Mouse (Mus musculus): Measurements from ENCODE around the gene Khdrbs2.
"Not testable (repeated sequence)": the region's sequence is repeated elsewhere in the genome, so short reads cannot be mapped to it uniquely, and the experiment has no call there.

Gene Khdrbs2

GRCm38 (mm10) chr1:32433118-32433517 lies 260.6 kb downstream of the Khdrbs2 start:
- CTCF ChIA-PET = no interaction called here

GRCm38 (mm10) chr1:32443927-32444326 lies 271.4 kb downstream of the Khdrbs2 start:
- ChIA-PET POLR2A (no interaction called here), CTCF (no interaction called here)

More at GRCm38 (mm10) chr1:32433118-32433517, 260.6 kb downstream of the Khdrbs2 start:
- POLR2A ChIA-PET = no interaction called here

- ChIA-PET CTCF (no interaction called here), POLR2A (interaction anchor here in 1 of 4 experiments (1.2 kb wide), 1 partner anchor 12 kb away, joined by 3 read pairs; no protein-coding TSS in a partner anchor)
Observed at GRCm38 (mm10) chr1:32463103-32463516, 290.6 kb downstream of the Khdrbs2 start.

- ChIA-PET CTCF (interaction anchor here in 1 of 4 experiments (0.6 kb wide), 1 partner anchor 9 kb away, joined by 4 read pairs; no protein-coding TSS in a partner anchor), POLR2A (no interaction called here)
Observed at GRCm38 (mm10) chr1:32471022-32471421, 298.5 kb downstream of the Khdrbs2 start.

- ChIA-PET POLR2A (no interaction called here), CTCF (interaction anchor here in 1 of 4 experiments (0.6 kb wide), 1 partner anchor 9 kb away, joined by 4 read pairs; no protein-coding TSS in a partner anchor)
Observed at GRCm38 (mm10) chr1:32471502-32472214, 299.1 kb downstream of the Khdrbs2 start.

GRCm38 (mm10) chr1:32487944-32488343 lies 315.4 kb downstream of the Khdrbs2 start:
- POLR2A ChIA-PET = no interaction called here
- CTCF ChIA-PET = no interaction called here

GRCm38 (mm10) chr1:32503381-32503780 lies 330.9 kb downstream of the Khdrbs2 start:
- POLR2A ChIA-PET = no interaction called here

GRCm38 (mm10) chr1:32547194-32547593 lies 374.7 kb downstream of the Khdrbs2 start, which contains the start of gene Gm5415:
Gene Gm5415 (minus strand): TSS chr1:32547294.
- CTCF ChIA-PET, POLR2A ChIA-PET: not testable (repeated sequence)

More at GRCm38 (mm10) chr1:32503381-32503780, 330.9 kb downstream of the Khdrbs2 start:
- CTCF ChIA-PET = no interaction called here

- ChIA-PET POLR2A (interaction anchor here in 1 of 4 experiments (0.6 kb wide), 1 partner anchor 29 kb away, joined by 3 read pairs; no protein-coding TSS in a partner anchor), CTCF (no interaction called here)
Observed at GRCm38 (mm10) chr1:32553459-32553858, 380.9 kb downstream of the Khdrbs2 start.

GRCm38 (mm10) chr1:32553925-32554324 lies 381.4 kb downstream of the Khdrbs2 start:
- CTCF ChIA-PET = no interaction called here
- POLR2A ChIA-PET = no interaction called here

- CTCF ChIA-PET = no interaction called here
- POLR2A ChIA-PET = no interaction called here
Observed at GRCm38 (mm10) chr1:32568901-32569300, 396.4 kb downstream of the Khdrbs2 start.

- CTCF ChIA-PET = no interaction called here
- POLR2A ChIA-PET = no interaction called here
Observed at GRCm38 (mm10) chr1:32626060-32626459, 453.5 kb downstream of the Khdrbs2 start.

GRCm38 (mm10) chr1:32632415-32633354 lies 460.2 kb downstream of the Khdrbs2 start:
- ChIA-PET POLR2A (no interaction called here), CTCF (no interaction called here)

- POLR2A ChIA-PET = no interaction called here
- CTCF ChIA-PET = no interaction called here
Observed at GRCm38 (mm10) chr1:32633404-32633803, 460.9 kb downstream of the Khdrbs2 start.

GRCm38 (mm10) chr1:32639118-32639517 lies 466.6 kb downstream of the Khdrbs2 start:
- CTCF ChIA-PET = no interaction called here

GRCm38 (mm10) chr1:32649647-32650209 lies 477.2 kb downstream of the Khdrbs2 start:
- ChIA-PET CTCF (no interaction called here), POLR2A (no interaction called here)

More at GRCm38 (mm10) chr1:32639118-32639517, 466.6 kb downstream of the Khdrbs2 start:
- POLR2A ChIA-PET = no interaction called here

- ChIA-PET CTCF (interaction anchor here in 1 of 4 experiments (0.6 kb wide), 1 partner anchor 13 kb away, joined by 3 read pairs; no protein-coding TSS in a partner anchor), POLR2A (no interaction called here)
Observed at GRCm38 (mm10) chr1:32693806-32694205, 521.3 kb downstream of the Khdrbs2 start.

GRCm38 (mm10) chr1:32700132-32700531 lies 527.6 kb downstream of the Khdrbs2 start:
- ChIA-PET CTCF (interaction anchor here in 3 of 4 experiments (0.5 to 1.1 kb wide), 6 partner anchors 52 to 1535 kb away, joined by 3 to 8 read pairs (median 4); no protein-coding TSS in a partner anchor), POLR2A (no interaction called here)

GRCm38 (mm10) chr1:32701267-32701666 lies 528.8 kb downstream of the Khdrbs2 start:
- POLR2A ChIA-PET = no interaction called here
- CTCF ChIA-PET = no interaction called here

Data from embryonic stem cell, embryonic (primary cell).